Mouse (Mus musculus): ENCODE measurements around the gene Ebpl. TPM values are rescaled to one million over a fixed set of nuclear protein-coding genes. Genes with fewer than 3 reads are reported as not detected.

Gene Ebpl
- total and polyA plus RNA-seq, 3 experiments, result 1.0 to 14.3 (median 3.4) TPM

GRCm38 (mm10) chr14:61360131-61360980 lies at the start of gene Ebpl (continued):
- TF ChIP-seq RCOR1 (IDR thresholded peaks at IDR 0.05; ENCODE audit: low read depth, low read length), result no peak
- TF ChIP-seq MAZ (IDR thresholded peaks at IDR 0.05; ENCODE audit: low read depth, low read length), result peak; percentile 75; the same call in 1 of the 2 replicates
- no peak for TF ChIP-seq BHLHE40 (IDR thresholded peaks at IDR 0.05; ENCODE audit: borderline replicate concordance, low read depth, low read length)
- no peak for TF ChIP-seq MAFK (IDR thresholded peaks at IDR 0.05; ENCODE audit: borderline replicate concordance, low read depth, low read length)

GRCm38 (mm10) chr14:61410020-61410419 lies 49.8 kb upstream of the Ebpl start:
- TF ChIP-seq CHD2 (IDR thresholded peaks at IDR 0.05; ENCODE audit: low read length) (no peak), BHLHE40 (IDR thresholded peaks at IDR 0.05; ENCODE audit: borderline replicate concordance, low read depth, low read length) (no peak), NELFE (IDR thresholded peaks at IDR 0.05; ENCODE audit: low read depth, low read length) (no peak), POLR2AphosphoS5 (IDR thresholded peaks at IDR 0.05; ENCODE audit: borderline replicate concordance, low read depth, low read length) (no peak)
- no peaks in the 10 kb centered on the region for H3K9me3 ChIP-seq (replicated peaks; ENCODE audit: insufficient read depth, low read length)
- H3K4me3 ChIP-seq (ENCODE audit: control insufficient read depth in 1 of 2, insufficient read depth in 1 of 2, low read depth in 2 of 2, low read length in 2 of 2), result no peak overlapping the region
- no peak overlapping the region for H3K9ac ChIP-seq (ENCODE audit: control insufficient read depth, low read depth, low read length, poor library complexity, severe bottlenecking)
- H3K27me3 ChIP-seq (ENCODE audit: control insufficient read depth in 1 of 2, insufficient read depth in 2 of 2, low read length in 2 of 2), result no peaks in the 10 kb centered on the region
- peaks cover 18 to 35% of the 10 kb centered on the region in 2 experiments for H3K4me1 ChIP-seq (ENCODE audit: control insufficient read depth in 1 of 2, insufficient read depth in 2 of 2, low read length in 2 of 2)
- peaks cover 1 to 42% of the 10 kb centered on the region in 2 experiments; a peak in 3 of 4 replicates for H3K36me3 ChIP-seq (ENCODE audit: control insufficient read depth in 1 of 2, insufficient read depth in 2 of 2, low read length in 2 of 2)
- H3K79me2 ChIP-seq (ENCODE audit: control insufficient read depth, insufficient read depth, low read length, poor library complexity), result peaks cover 49% of the 10 kb centered on the region
- no peak for DNase-seq (ENCODE audit: low read depth, low spot score)
- no peak overlapping the region for H3K27ac ChIP-seq (ENCODE audit: control insufficient read depth, low read depth, low read length)

GRCm38 (mm10) chr14:61407055-61407454 lies 46.8 kb upstream of the Ebpl start:
- Histone ChIP-seq H3K4me3 (ENCODE audit: control insufficient read depth in 1 of 2, insufficient read depth in 1 of 2, low read depth in 2 of 2, low read length in 2 of 2) (no peak overlapping the region), H3K9ac (ENCODE audit: control insufficient read depth, low read depth, low read length, poor library complexity, severe bottlenecking) (no peak overlapping the region), H3K27me3 (ENCODE audit: control insufficient read depth in 1 of 2, insufficient read depth in 2 of 2, low read length in 2 of 2) (no peaks in the 10 kb centered on the region), H3K79me2 (ENCODE audit: control insufficient read depth, insufficient read depth, low read length, poor library complexity) (peaks cover 32% of the 10 kb centered on the region), H3K4me1 (ENCODE audit: control insufficient read depth in 1 of 2, insufficient read depth in 2 of 2, low read length in 2 of 2) (peaks cover 18 to 32% of the 10 kb centered on the region in 2 experiments), H3K36me3 (ENCODE audit: control insufficient read depth in 1 of 2, insufficient read depth in 2 of 2, low read length in 2 of 2) (peaks cover 6 to 40% of the 10 kb centered on the region in 2 experiments), H3K9me3 (replicated peaks; ENCODE audit: insufficient read depth, low read length) (no peaks in the 10 kb centered on the region), H3K27ac (ENCODE audit: control insufficient read depth, low read depth, low read length) (no peak overlapping the region)
- no peak for DNase-seq (ENCODE audit: low read depth, low spot score)
- TF ChIP-seq CHD1 (IDR thresholded peaks at IDR 0.05; ENCODE audit: low read depth, low read length) (no peak), SMC3 (IDR thresholded peaks at IDR 0.05; ENCODE audit: low read depth, low read length) (no peak), NELFE (IDR thresholded peaks at IDR 0.05; ENCODE audit: low read depth, low read length) (no peak), USF1 (IDR thresholded peaks at IDR 0.05; ENCODE audit: low read depth, low read length) (no peak), KAT2A (conservative IDR thresholded peaks at IDR 0.05; ENCODE audit: low read depth, low read length) (no peak), E2F4 (IDR thresholded peaks at IDR 0.05; ENCODE audit: borderline replicate concordance, low read depth, low read length) (no peak), ZNF384 (IDR thresholded peaks at IDR 0.05; ENCODE audit: low read depth, low read length) (no peak), MAX (IDR thresholded peaks at IDR 0.05; ENCODE audit: low read length) (no peak), UBTF (IDR thresholded peaks at IDR 0.05; ENCODE audit: borderline replicate concordance, insufficient read depth, low read depth, low read length) (no peak), ZKSCAN1 (IDR thresholded peaks at IDR 0.05; ENCODE audit: low read depth, low read length) (no peak), RCOR1 (IDR thresholded peaks at IDR 0.05; ENCODE audit: low read depth, low read length) (no peak), ELF1 (IDR thresholded peaks at IDR 0.05; ENCODE audit: low read depth, low read length) (no peak), BHLHE40 (IDR thresholded peaks at IDR 0.05; ENCODE audit: borderline replicate concordance, low read depth, low read length) (no peak), JUND (IDR thresholded peaks at IDR 0.05; ENCODE audit: low read depth, low read length) (no peak), GATA1 (IDR thresholded peaks at IDR 0.05; ENCODE audit: low read depth, low read length) (no peak), ZC3H11A (IDR thresholded peaks at IDR 0.05; ENCODE audit: low read depth, low read length) (no peak), POLR2AphosphoS2 (IDR thresholded peaks at IDR 0.05; ENCODE audit: low read length) (no peak), RAD21 (IDR thresholded peaks at IDR 0.05; ENCODE audit: low read depth, low read length) (no peak), MYC (IDR thresholded peaks at IDR 0.05; ENCODE audit: low read depth, low read length) (no peak), GABPA (IDR thresholded peaks at IDR 0.05; ENCODE audit: low read depth, low read length) (no peak)

Measured in MEL (cell line).